Comparison of ENCODE assay signal across 16 mouse cellular contexts in the genomic region with DNA sequence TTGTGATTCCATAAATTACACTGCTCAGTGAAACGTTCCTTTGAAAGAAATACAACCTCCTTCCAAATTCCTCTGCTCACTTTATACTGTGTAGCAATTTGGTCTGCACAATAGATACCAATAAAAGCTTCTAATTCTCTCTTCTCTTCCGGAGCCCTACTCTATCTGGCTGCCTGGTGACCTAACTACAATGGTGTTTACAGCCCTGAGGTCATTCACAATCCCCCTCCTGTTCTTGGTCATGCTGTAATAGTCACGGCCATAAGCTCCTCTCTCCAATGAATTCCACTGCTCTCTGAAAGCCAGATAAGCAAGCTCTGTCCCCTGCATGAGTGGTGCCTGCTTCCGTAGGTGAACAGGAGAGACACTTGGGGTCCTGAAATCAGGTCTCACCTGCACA.
DNase-seq lines count a peak whose midpoint lies in the region; ATAC-seq and TF ChIP-seq lines count a peak whose summit lies in the region.
"Had no signal": no experiment of that assay in that cellular context is flagged by ENCODE, and none has a peak within 500 bp of the region (broad histone marks: within the 10 kb centered on the region; RNA-seq: fewer than 3 reads in every experiment).

No protein-coding gene starts in this region.

- H3K27ac ChIP-seq in heart, embryonic 10.5 days, result peak overlapping the region; percentile 36; the same call in 1 of the 2 replicates
- no peak overlapping the region for H3K27ac ChIP-seq in heart, embryonic 12.5 days (ENCODE audit: poor library complexity, severe bottlenecking)
- H3K27ac ChIP-seq in kidney, postnatal 0 days, result no peak overlapping the region
- peak overlapping the region; percentile 52 for H3K27ac ChIP-seq in embryonic facial prominence, embryonic 10.5 days (replicated peaks)
- H3K27ac ChIP-seq in midbrain, embryonic 15.5 days, result peak overlapping the region; percentile 28; the same call in 1 of the 2 replicates
- H3K27ac ChIP-seq: forebrain, embryonic 13.5 days; liver, embryonic 12.5 days had no signal

- no peak for ATAC-seq in heart, embryonic 12.5 days (ENCODE audit: insufficient number of reproducible peaks, low FRiP score)
- no peak for ATAC-seq in kidney, postnatal 0 days (replicated peaks; ENCODE audit: low FRiP score, low read depth)
- 0 out of 2 replicates have a peak, but pooled peaks have one; percentile 20 for ATAC-seq in midbrain, embryonic 15.5 days (replicated peaks)
- ATAC-seq: forebrain, embryonic 13.5 days; liver, embryonic 12.5 days had no signal

- no peaks in the 10 kb centered on the region for H3K9me3 ChIP-seq in heart, embryonic 10.5 days
- no peaks in the 10 kb centered on the region for H3K9me3 ChIP-seq in heart, embryonic 12.5 days (replicated peaks)
- no peaks in the 10 kb centered on the region for H3K9me3 ChIP-seq in kidney, postnatal 0 days (replicated peaks; ENCODE audit: low read length)
- no peaks in the 10 kb centered on the region for H3K9me3 ChIP-seq in embryonic facial prominence, embryonic 10.5 days
- H3K9me3 ChIP-seq in midbrain, embryonic 15.5 days, result no peaks in the 10 kb centered on the region
- H3K9me3 ChIP-seq: forebrain, embryonic 13.5 days; liver, embryonic 12.5 days had no signal

- no peak overlapping the region for H3K9ac ChIP-seq in heart, embryonic 12.5 days
- H3K9ac ChIP-seq in kidney, postnatal 0 days (ENCODE audit: low read depth, low read length), result no peak overlapping the region
- no peak overlapping the region for H3K9ac ChIP-seq in midbrain, embryonic 15.5 days
- H3K9ac ChIP-seq: forebrain, embryonic 13.5 days; liver, embryonic 12.5 days; lung, embryonic 14.5 days had no signal

- no peak for TF ChIP-seq CTCF in kidney, postnatal 0 days (IDR thresholded peaks at IDR 0.05; ENCODE audit: low read depth)

- H3K27me3 ChIP-seq in heart, embryonic 10.5 days (ENCODE audit: insufficient read depth, poor library complexity, severe bottlenecking), result no peaks in the 10 kb centered on the region
- no peaks in the 10 kb centered on the region for H3K27me3 ChIP-seq in heart, embryonic 12.5 days (replicated peaks)
- H3K27me3 ChIP-seq in kidney, postnatal 0 days (ENCODE audit: insufficient read depth, low read length), result no peaks in the 10 kb centered on the region
- no peaks in the 10 kb centered on the region for H3K27me3 ChIP-seq in embryonic facial prominence, embryonic 10.5 days (replicated peaks; ENCODE audit: low read depth, poor library complexity, severe bottlenecking)
- H3K27me3 ChIP-seq in midbrain, embryonic 15.5 days (replicated peaks), result no peaks in the 10 kb centered on the region
- H3K27me3 ChIP-seq: CH12.LX; forebrain, embryonic 13.5 days; liver, embryonic 12.5 days had no signal

- H3K4me2 ChIP-seq in heart, embryonic 12.5 days, result no peak overlapping the region
- no peak overlapping the region for H3K4me2 ChIP-seq in kidney, postnatal 0 days (ENCODE audit: low read length)
- H3K4me2 ChIP-seq in midbrain, embryonic 15.5 days, result no peak overlapping the region
- H3K4me2 ChIP-seq: forebrain, embryonic 13.5 days; liver, embryonic 12.5 days; lung, embryonic 14.5 days had no signal

- H3K4me3 ChIP-seq in heart, embryonic 10.5 days, result no peak overlapping the region
- no peak overlapping the region for H3K4me3 ChIP-seq in heart, embryonic 12.5 days
- no peak overlapping the region for H3K4me3 ChIP-seq in kidney, postnatal 0 days (replicated peaks; ENCODE audit: low read depth, low read length)
- no peak overlapping the region for H3K4me3 ChIP-seq in embryonic facial prominence, embryonic 10.5 days
- H3K4me3 ChIP-seq in midbrain, embryonic 15.5 days, result no peak overlapping the region
- H3K4me3 ChIP-seq: forebrain, embryonic 13.5 days; liver, embryonic 12.5 days had no signal

- 29% methylated on average over 4 of the region's 4 CpGs for WGBS in heart, embryonic 10.5 days
- 24% methylated on average over 4 of the region's 4 CpGs for WGBS in heart, embryonic 12.5 days
- 10% methylated on average over 4 of the region's 4 CpGs for WGBS in kidney, postnatal 0 days
- 28% methylated on average over 4 of the region's 4 CpGs for WGBS in embryonic facial prominence, embryonic 10.5 days
- WGBS in midbrain, embryonic 15.5 days, result 24% methylated on average over 4 of the region's 4 CpGs

- H3K4me1 ChIP-seq in heart, embryonic 10.5 days, result peaks cover 4% of the 10 kb centered on the region; the same call in 1 of the 2 replicates
- H3K4me1 ChIP-seq in heart, embryonic 12.5 days (replicated peaks), result peaks cover 5% of the 10 kb centered on the region
- H3K4me1 ChIP-seq in kidney, postnatal 0 days (replicated peaks; ENCODE audit: insufficient read depth, low read length), result peaks cover 8% of the 10 kb centered on the region; the same call in 1 of the 2 replicates
- H3K4me1 ChIP-seq in embryonic facial prominence, embryonic 10.5 days, result peaks cover 39% of the 10 kb centered on the region
- peaks cover 19% of the 10 kb centered on the region for H3K4me1 ChIP-seq in midbrain, embryonic 15.5 days
- H3K4me1 ChIP-seq: liver, embryonic 12.5 days had no signal

- no peak for DNase-seq in heart, embryonic 10.5 days (ENCODE audit: low spot score)
- DNase-seq in kidney, postnatal 0 days (ENCODE audit: low spot score), result peak; percentile 44
- no peak for DNase-seq in kidney, adult 8-10 months
- DNase-seq in embryonic facial prominence, embryonic 10.5 days (ENCODE audit: low spot score), result no peak
- DNase-seq in cerebellum, adult 8-10 months, result no peak
- DNase-seq in cerebellum, adult 18-20 months, result no peak
- DNase-seq: adrenal gland, postnatal 14 days; gastrocnemius, postnatal 14 days; layer of hippocampus, postnatal 36 days; lung, embryonic 14.5 days; lung, postnatal 4 days had no signal

- H3K36me3 ChIP-seq in heart, embryonic 10.5 days, result no peaks in the 10 kb centered on the region
- H3K36me3 ChIP-seq in heart, embryonic 12.5 days, result no peaks in the 10 kb centered on the region
- H3K36me3 ChIP-seq in kidney, postnatal 0 days (ENCODE audit: insufficient read depth, low read length), result no peaks in the 10 kb centered on the region
- no peaks in the 10 kb centered on the region for H3K36me3 ChIP-seq in embryonic facial prominence, embryonic 10.5 days (replicated peaks)
- H3K36me3 ChIP-seq in midbrain, embryonic 15.5 days (replicated peaks), result no peaks in the 10 kb centered on the region
- H3K36me3 ChIP-seq: liver, embryonic 12.5 days had no signal

Comparison
In these comparisons a context has a peak if more than half of its experiments do, and no peak if none do; other contexts are left out.
1. H3K27ac ChIP-seq: peak in heart, embryonic 10.5 days (single experiment), embryonic facial prominence, embryonic 10.5 days (single experiment) and midbrain, embryonic 15.5 days (single experiment); none in heart, embryonic 12.5 days (single experiment) and kidney, postnatal 0 days (single experiment).